Mouse (Mus musculus): ENCODE results near the gene Gda.

The Gda gene

DNA sequence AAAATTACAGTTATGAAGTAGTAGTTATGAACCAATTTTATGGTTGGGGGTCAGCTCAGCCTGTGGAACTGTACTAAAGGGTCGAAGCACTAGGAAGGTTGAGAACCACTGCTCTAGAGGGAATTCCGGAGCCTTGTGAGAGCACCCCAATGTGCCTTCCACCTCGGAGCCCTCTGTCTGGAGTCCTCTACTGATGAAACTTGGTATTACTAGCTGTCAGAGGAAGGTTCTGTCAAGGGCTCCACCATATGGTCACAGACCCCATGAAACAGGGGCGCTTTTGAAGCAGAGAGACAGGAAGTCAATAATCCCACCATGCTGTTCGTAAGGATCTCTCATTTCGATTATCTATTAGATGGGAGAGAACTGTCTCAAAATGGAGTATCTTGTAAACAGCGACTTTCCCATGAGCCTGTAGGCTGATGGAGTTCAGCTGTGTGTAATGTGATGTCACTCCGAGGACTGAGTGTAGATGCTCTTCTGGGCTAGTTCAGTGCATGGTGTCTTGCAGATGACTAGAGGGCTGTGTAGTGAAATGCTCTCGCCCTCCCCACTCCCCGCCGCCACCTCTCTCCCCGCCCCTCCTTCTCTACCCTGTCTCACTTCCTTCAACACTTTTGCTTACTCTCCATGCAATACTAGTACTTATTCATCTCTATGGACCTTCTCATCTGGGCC is 100.7 kb downstream of the Gda start:
- no peak for DNase-seq

- DNase-seq: no peak
These were observed 101.9 kb downstream of the Gda start for GRCm38 (mm10) chr19:21371337-21371736.

- no peak for DNase-seq
These were observed 102.5 kb downstream of the Gda start for GRCm38 (mm10) chr19:21370782-21371181.

DNA sequence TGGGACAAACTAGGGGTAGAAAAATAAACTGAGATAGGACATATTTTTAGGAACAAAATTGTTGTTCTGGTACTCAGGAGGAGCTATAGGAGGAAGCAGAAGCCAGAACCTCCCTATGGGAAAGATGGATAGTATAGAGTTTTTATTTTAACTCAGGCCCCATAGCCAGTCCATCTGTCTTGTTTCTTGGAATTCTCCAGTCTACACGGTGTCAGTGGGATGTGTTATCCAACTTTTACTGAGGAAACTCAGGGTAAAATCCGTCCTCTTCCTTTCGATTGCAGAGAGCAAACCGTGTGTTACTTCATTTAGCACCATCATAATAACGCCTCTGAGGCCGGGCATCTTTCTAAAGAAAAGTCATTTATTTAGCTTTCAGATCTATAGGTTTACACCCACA is 104.1 kb downstream of the Gda start:
- no peak for DNase-seq

DNA sequence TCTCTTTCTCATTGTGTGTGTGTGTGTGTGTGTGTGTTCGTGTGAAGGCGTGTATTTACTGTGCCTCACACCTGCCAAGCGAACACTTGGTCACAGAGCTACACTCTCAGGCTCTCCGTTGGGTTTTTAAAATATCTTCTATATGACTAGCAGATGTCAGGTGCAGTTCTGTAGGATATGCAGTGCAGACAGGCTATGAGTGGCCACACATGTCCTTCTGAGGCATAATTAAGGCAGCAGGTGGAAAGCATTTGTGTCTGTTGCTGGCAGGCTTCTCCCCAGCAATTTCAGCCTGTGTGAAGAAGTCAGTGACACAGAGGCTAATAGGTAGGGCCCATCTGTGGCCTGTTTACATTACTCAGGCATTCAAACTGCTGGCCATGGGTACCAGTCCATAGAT is 104.7 kb downstream of the Gda start:
- no peak for DNase-seq

DNA sequence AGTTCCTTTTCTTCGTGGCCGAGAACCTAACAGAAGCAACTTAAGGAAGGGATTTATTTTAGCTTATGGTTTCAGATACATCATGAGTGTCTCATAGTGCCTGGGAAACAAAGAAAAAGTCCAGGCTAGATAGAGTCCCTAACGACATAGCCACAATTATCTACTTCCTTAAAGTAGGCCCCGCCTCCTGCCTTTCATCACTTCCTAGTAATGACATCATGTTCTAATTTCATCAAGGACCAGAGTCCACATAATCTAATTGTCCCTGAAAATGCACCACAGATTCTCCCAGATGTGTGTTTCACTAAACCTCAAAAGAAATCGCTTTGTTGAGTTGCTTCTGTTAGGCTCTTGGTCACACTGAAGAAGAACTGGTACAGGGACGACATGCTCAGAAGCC is 115.5 kb downstream of the Gda start:
- no peak for DNase-seq

DNA sequence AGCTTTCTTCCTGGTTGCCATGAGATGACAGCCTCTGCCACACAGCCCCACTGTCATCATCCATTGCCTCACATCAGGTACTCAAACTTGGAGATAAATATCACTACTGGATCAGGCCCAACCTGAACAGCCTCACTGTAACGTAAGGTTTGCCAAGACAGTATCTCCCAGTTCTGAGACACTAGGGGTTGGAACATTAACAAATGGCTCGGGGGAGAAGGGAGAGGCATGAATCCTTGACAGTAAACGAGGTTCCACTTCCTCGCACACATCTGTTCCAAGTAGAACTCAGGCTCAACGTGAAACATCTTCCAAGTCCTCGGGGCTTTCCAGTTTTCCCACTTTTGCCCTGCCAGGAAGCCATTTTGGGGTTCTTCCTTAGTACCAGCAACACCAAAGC is 123.6 kb downstream of the Gda start:
- DNase-seq: no peak

- DNase-seq: no peak
These were observed 126.6 kb downstream of the Gda start for GRCm38 (mm10) chr19:21346646-21347045.

Data from cerebellum, adult 11-12 months (tissue).